Mouse (Mus musculus) small intestine, adult 2 months (tissue): ENCODE measurements around the gene Myom1.
"Not testable (repeated sequence)": the region's sequence is repeated elsewhere in the genome, so short reads cannot be mapped to it uniquely, and the experiment has no call there.

Experiments used
- CTCF ChIP-seq: fragments of 200-500 bp; IDR thresholded peaks from 2 replicates; pipeline ENCODE4 v1.5.1; 2012; ENCODE audit warnings: low read depth, mild to moderate bottlenecking, control low read depth, inconsistent platforms, low read length, moderate library complexity, mixed read lengths; ENCODE audit not compliant: insufficient replicate concordance, insufficient read length; ENCODE audit errors: extremely low read depth
- POLR2A ChIP-seq: fragments of 200-500 bp; IDR thresholded peaks from 2 replicates; pipeline ENCODE4 v1.6.1; 2012; ENCODE audit warnings: low read depth, mild to moderate bottlenecking, control low read depth, inconsistent platforms, low read length, moderate library complexity

DNA sequence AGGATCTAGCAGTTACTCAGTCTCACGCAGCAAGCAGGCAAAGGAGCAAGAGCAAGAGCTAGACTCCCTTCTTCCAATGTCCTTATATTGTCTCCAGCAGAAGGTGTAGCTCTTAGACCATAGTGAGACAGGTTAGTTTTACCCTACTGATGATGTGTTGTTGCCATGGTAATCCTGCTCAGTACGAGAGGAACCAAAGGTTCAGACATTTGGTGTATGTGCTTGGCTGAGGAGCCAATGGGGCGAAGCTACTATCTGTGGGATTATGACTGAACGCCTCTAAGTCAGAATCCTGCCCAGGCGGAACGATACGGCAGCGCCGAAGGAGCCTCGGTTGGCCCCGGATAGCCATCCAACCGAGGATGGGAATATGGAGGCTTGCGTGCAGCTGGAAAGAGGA is 38.9 kb upstream of the Myom1 start:
- not testable (repeated sequence) for TF ChIP-seq CTCF, POLR2A
